8 mouse cellular contexts compared by ENCODE assay signal in genomic region chr15:99701999-99702900, GRCm38 (mm10). TPM values are rescaled to one million over a fixed set of nuclear protein-coding genes. Genes with fewer than 3 reads are reported as not detected.
DNase-seq lines count a peak whose midpoint lies in the region; ATAC-seq and TF ChIP-seq lines count a peak whose summit lies in the region.

Gene Smarcd1 (plus strand): TSS chr15:99702129.

- ATAC-seq in kidney, embryonic 15.5 days (replicated peaks; ENCODE audit: low FRiP score) = peak; percentile 95
- ATAC-seq in monocyte, adult 5-6 weeks (replicated peaks; ENCODE audit: insufficient number of reproducible peaks, low FRiP score, low TSS enrichment, poor library complexity, severe bottlenecking) = peak; percentile 82

- TF ChIP-seq CTCF in bone marrow macrophage, adult 2 months (IDR thresholded peaks at IDR 0.05; ENCODE audit: low read depth, low read length) = peak; percentile 35; the same call in 1 of the 2 replicates
- peak; percentile 62 for TF ChIP-seq CTCF in embryonic fibroblast, embryonic 13.5 days (IDR thresholded peaks at IDR 0.05; ENCODE audit: borderline replicate concordance, insufficient read depth, low read length)

- peak within 1 kb of the TSS; percentile 73 for H3K4me2 ChIP-seq in kidney, embryonic 15.5 days

- peaks cover 35% of the 10 kb centered on the region for H3K36me3 ChIP-seq in heart, embryonic 10.5 days
- peaks cover 29% of the 10 kb centered on the region for H3K36me3 ChIP-seq in kidney, embryonic 15.5 days

- H3K9ac ChIP-seq in kidney, embryonic 15.5 days = peak within 1 kb of the TSS; percentile 98

- peaks cover 23% of the 10 kb centered on the region for H3K27me3 ChIP-seq in heart, embryonic 10.5 days (ENCODE audit: insufficient read depth, poor library complexity, severe bottlenecking)
- peaks cover 11% of the 10 kb centered on the region; the same call in 1 of the 2 replicates for H3K27me3 ChIP-seq in kidney, embryonic 15.5 days

- H3K9me3 ChIP-seq in heart, embryonic 10.5 days = no peaks in the 10 kb centered on the region
- no peaks in the 10 kb centered on the region for H3K9me3 ChIP-seq in kidney, embryonic 15.5 days (replicated peaks)

- no peak within 1 kb of the TSS; the same call in 1 of the 2 replicates for H3K27ac ChIP-seq in bone marrow macrophage, adult 2 months (ENCODE audit: insufficient read depth, low read depth, low read length)
- H3K27ac ChIP-seq in embryonic fibroblast, embryonic 13.5 days (ENCODE audit: insufficient read depth, low read length) = peak within 1 kb of the TSS; percentile 43
- H3K27ac ChIP-seq in heart, embryonic 10.5 days = peak within 1 kb of the TSS; percentile 100
- peak within 1 kb of the TSS; percentile 97 for H3K27ac ChIP-seq in kidney, embryonic 15.5 days

- no peak for TF ChIP-seq POLR2A in bone marrow macrophage, adult 2 months (IDR thresholded peaks at IDR 0.05; ENCODE audit: borderline replicate concordance, low read depth, low read length)
- TF ChIP-seq POLR2A in embryonic fibroblast, embryonic 13.5 days (IDR thresholded peaks at IDR 0.05; ENCODE audit: low read depth, low read length) = peak; percentile 2; the same call in 1 of the 2 replicates

- under 1% methylated on average over 70 of the region's 71 CpGs for WGBS in heart, embryonic 10.5 days
- under 1% methylated on average over 68 of the region's 71 CpGs for WGBS in kidney, embryonic 15.5 days

- DNase-seq in A20 (ENCODE audit: low read depth, low spot score) (peak; percentile 94), liver (peak; percentile 94)
- peak; percentile 97 for DNase-seq in heart, embryonic 10.5 days (ENCODE audit: low spot score)
- DNase-seq in spleen, postnatal 4 days (ENCODE audit: low spot score in 2 of 2) = peak; percentile 95 to 99

- H3K4me1 ChIP-seq in bone marrow macrophage, adult 2 months (ENCODE audit: control insufficient read depth, insufficient read depth, low read length) = peaks cover 11% of the 10 kb centered on the region
- 0 out of 2 replicates have a peak, but pooled peaks cover 9% of the 10 kb centered on the region for H3K4me1 ChIP-seq in embryonic fibroblast, embryonic 13.5 days (ENCODE audit: control insufficient read depth, insufficient read depth, low read length)
- H3K4me1 ChIP-seq in heart, embryonic 10.5 days = peaks cover 65% of the 10 kb centered on the region
- peaks cover 56% of the 10 kb centered on the region for H3K4me1 ChIP-seq in kidney, embryonic 15.5 days

- H3K4me3 ChIP-seq in bone marrow macrophage, adult 2 months (ENCODE audit: insufficient read depth, low read length) = peak within 1 kb of the TSS; percentile 77
- H3K4me3 ChIP-seq in embryonic fibroblast, embryonic 13.5 days (ENCODE audit: insufficient read depth, low read length) = peak within 1 kb of the TSS; percentile 74
- H3K4me3 ChIP-seq in heart, embryonic 10.5 days = peak within 1 kb of the TSS; percentile 92
- peak within 1 kb of the TSS; percentile 91 for H3K4me3 ChIP-seq in kidney, embryonic 15.5 days (replicated peaks)

RNA-seq across cellular contexts. Expression of gene Smarcd1, which starts in this region (rescaled TPM):
- 17.7 and 19.4 TPM in 2 replicates for polyA plus RNA-seq in bone marrow macrophage, adult 2 months (2012; ENCODE audit: insufficient read depth, insufficient read length, missing spikeins)
- 28.1 and 36.8 TPM in 2 replicates for polyA plus RNA-seq in embryonic fibroblast, embryonic 13.5 days (2011; ENCODE audit: insufficient read length, low read depth, missing spikeins)
- polyA plus RNA-seq in heart, embryonic 10.5 days (2016; fragmentation: Nextera tagmentation; extraction: Ambion mirVana) = 31.1 and 45.5 TPM in 2 replicates
- 55.3 and 57.4 TPM in 2 replicates for polyA plus RNA-seq in kidney, embryonic 15.5 days (2015; fragmentation: Nextera tagmentation; extraction: Ambion mirVana)
- 24.4 to 29.5 TPM (median 24.5 TPM) in 3 replicates for total RNA-seq in monocyte, adult 5-6 weeks (2017)
